Mouse (Mus musculus) thymus, adult 2 months (tissue): ENCODE measurements around the gene Vwa7.

Experiments
- CTCF ChIP-seq: fragments of 200-500 bp; IDR thresholded peaks from 2 replicates; pipeline ENCODE4 v1.5.1; 2012; ENCODE audit warnings: mild to moderate bottlenecking, control low read depth, low read length, moderate library complexity, borderline replicate concordance; ENCODE audit not compliant: control insufficient read depth, poor library complexity, insufficient read depth; ENCODE audit errors: extremely low read depth
- POLR2A ChIP-seq: fragments of 200-500 bp; IDR thresholded peaks from 2 replicates; pipeline ENCODE4 v1.6.1; 2012; ENCODE audit warnings: mild to moderate bottlenecking, low read length, control low read depth, moderate library complexity; ENCODE audit not compliant: control insufficient read depth, poor library complexity, insufficient read depth; ENCODE audit errors: extremely low read depth

GRCm38 (mm10) chr17:35020551-35020950 lies 4.2 kb downstream of the Vwa7 start:
- TF ChIP-seq CTCF (no peak), POLR2A (no peak)
